Mouse (Mus musculus) bone marrow, adult 2 months (tissue): ENCODE measurements at regions not wholly inside any gene's neighbourhood (a gene's known extent, or its start where the extent isn't known, plus 50 kb on each side); places are given as distances from the start of the nearest gene placed in this dataset.

Experiments used
- CTCF ChIP-seq: fragments of 200-500 bp; IDR thresholded peaks from 2 replicates; pipeline ENCODE4 v1.5.1; 2011; ENCODE audit warnings: low read length, control low read depth; ENCODE audit not compliant: control insufficient read depth, insufficient read depth
- POLR2A ChIP-seq: fragments of 200-500 bp; IDR thresholded peaks from 2 replicates; pipeline ENCODE4 v1.6.1; 2011; ENCODE audit warnings: low read depth, mild to moderate bottlenecking, control low read depth, low read length, borderline replicate concordance; ENCODE audit not compliant: control insufficient read depth

DNA sequence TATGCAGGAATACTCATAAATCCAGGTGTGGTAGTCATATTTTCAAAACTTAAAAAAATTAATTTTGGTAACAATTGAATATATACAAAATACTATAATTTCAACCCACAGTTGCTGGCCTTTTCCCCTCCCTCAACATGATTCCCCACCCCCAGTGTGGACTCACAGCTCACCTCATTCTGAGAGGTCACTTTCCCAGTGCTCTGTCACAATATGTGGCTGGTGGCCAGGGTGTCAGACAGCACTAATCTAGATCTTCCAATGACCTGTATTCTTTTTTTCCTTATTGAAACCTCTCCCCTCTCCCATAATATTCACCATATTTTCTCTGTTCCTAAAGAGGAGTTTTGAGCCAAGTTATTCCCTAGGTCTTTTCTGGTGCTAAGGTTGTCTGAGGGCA is 308.0 kb downstream of the 4933412E24Rik start:
- no peak for TF ChIP-seq POLR2A
- no peak for TF ChIP-seq CTCF
